Mouse (Mus musculus) gastrocnemius, adult 18-20 months (tissue): Measurements from ENCODE around the gene Hmgb3. TPM values are rescaled to one million over a fixed set of nuclear protein-coding genes. Genes with fewer than 3 reads are reported as not detected.
A peak's percentile ranks its signal among the peaks of the same experiment; 100 is the strongest.
"Not testable (repeated sequence)": the region's sequence is repeated elsewhere in the genome, so short reads cannot be mapped to it uniquely, and the experiment has no call there.

Source experiments
- DNase-seq: peaks from one replicate; pipeline ENCODE4 v3.0.0; 2021; ENCODE audit warnings: low spot score
- long read RNA-seq, 2 experiments: library from polyadenylated mRNA; stranded (forward); transcript quantifications; one replicate each; pipeline ENCODE4 v2.0.0; 2021
- total RNA-seq, 2 experiments: library from RNA; stranded (reverse); gene quantifications; 2 replicates each; pipeline ENCODE4 v1.2.3; 2021

Hmgb3 gene
- total RNA-seq, result 10 to 100 TPM in 1 of 2 experiments, 1 to 10 TPM in 1; 8.1 to 12.8 TPM
- long read RNA-seq, experiment 1, transcript Hmgb3-204 (5 exons, 1,743 nt), result minor isoform, 9 of 19 reads
- long read RNA-seq, experiment 1, transcript Hmgb3-202 (5 exons, 1,571 nt), result major isoform, 10 of 19 reads
- long read RNA-seq, experiment 1, partial matches to known transcripts, result 0 of 19 reads
- long read RNA-seq, experiment 1, other reads (novel, unspliced or antisense), result 0 of 19 reads
- long read RNA-seq, experiment 2, partial matches to known transcripts, result 0 of 7 reads
- long read RNA-seq, experiment 2, other reads (novel, unspliced or antisense), result 1 of 7 reads

GRCm38 (mm10) chrX:71555415-71556114 is at the start of gene Hmgb3:
Gene Hmgb3 (plus strand): TSS chrX:71555918.
- peak; percentile 64 for DNase-seq

GRCm38 (mm10) chrX:71506591-71506990 is 49.1 kb upstream of the Hmgb3 start:
- DNase-seq, result not testable (repeated sequence)

- DNase-seq, result no peak
Measured at GRCm38 (mm10) chrX:71519252-71519651, 36.5 kb upstream of the Hmgb3 start.

GRCm38 (mm10) chrX:71522889-71523288 is 32.8 kb upstream of the Hmgb3 start:
- no peak for DNase-seq

DNA sequence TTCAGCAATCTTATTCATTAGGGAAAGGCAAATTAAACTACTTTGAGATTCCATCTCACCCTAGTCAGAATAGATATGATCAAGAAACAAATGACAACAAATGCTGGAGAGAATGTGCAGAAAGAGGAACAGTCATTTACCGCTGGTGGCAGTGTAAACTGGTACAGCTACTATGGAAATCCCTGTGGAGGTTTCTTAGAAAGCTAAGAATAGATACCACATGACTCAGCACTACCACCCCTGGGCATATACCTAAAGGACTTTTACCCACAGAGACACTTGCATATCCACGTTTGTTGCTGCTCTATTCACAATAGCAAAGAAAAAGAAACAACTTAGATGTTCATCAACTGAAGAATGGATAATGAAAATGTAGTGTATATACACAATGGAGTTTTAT is 31.4 kb upstream of the Hmgb3 start:
- DNase-seq, result no peak

DNA sequence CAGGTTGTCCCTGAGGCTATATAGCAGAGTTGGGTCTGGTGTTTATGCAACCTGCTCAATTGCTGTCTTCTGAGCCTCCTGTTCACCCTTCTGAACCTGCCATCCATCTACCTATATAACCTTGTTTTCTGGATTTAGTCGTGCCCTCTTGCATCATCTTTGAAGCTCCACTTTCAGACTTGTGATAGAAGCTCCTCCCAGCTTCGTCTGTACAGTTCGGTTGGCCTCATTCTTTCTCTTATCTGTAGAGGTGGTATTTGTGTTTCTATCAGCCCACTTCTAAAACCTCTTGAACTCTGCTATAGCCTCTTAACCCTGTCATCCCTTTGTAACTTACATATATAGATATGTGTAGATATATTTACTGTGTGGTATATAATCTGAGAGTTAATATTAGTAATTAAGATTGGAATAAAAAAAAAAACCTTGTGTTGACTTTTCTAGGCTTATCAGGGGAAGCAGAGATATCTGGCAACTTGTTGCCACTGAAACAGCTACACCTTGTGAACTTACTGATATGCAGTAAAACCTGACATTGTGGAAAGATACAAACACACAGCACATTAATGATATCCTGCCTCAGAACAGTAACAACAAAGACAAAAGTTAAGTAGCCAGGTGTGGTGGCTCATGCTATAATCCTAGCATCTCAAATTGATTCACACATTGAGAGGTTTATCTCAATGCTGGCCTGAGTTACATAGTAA is 30.0 kb upstream of the Hmgb3 start:
- no peak for DNase-seq

DNA sequence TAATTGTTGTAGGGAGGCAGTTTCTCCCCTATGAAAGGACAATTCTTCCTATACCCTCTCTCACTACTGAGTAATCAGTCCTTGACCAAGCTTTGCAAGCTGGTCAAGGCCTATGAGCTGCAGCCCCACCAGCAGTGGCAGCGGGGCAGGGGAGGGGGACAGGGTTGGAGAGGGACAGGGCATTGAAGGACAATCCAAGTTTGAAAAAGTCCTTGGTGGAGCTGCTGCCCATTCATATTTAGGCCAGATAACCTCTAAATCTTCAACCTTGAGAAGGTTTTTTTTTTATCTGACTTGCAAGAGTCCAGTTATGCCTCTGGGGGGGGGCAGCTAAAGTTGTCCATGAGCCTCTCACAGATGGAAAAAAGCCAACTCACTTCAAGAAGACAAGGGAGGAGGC is 28.3 kb upstream of the Hmgb3 start:
- DNase-seq, result no peak

DNA sequence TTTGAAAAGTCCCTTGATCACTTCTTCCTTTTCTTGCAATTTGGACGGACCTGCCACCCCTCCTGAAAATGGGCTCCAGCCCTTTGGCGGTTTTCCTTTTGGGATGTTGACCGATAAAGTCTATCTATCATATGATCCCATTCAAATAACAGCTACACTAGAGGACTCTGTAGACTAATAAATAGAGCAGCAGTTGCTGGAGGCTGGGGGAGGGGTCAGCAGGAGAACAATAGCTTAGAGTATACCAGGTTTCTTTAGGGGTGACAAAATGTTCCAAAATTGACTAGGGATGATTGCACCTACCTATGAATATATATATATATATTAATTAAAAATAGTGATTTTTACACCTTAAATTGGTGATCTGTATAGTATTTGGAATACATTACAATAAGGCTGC is 27.6 kb upstream of the Hmgb3 start:
- DNase-seq, result no peak

GRCm38 (mm10) chrX:71528646-71529045 is 27.1 kb upstream of the Hmgb3 start:
- no peak for DNase-seq

- DNase-seq, result no peak
Measured at GRCm38 (mm10) chrX:71532635-71533034, 23.1 kb upstream of the Hmgb3 start.

- DNase-seq, result no peak
Measured at GRCm38 (mm10) chrX:71534102-71534501, 21.6 kb upstream of the Hmgb3 start.

DNA sequence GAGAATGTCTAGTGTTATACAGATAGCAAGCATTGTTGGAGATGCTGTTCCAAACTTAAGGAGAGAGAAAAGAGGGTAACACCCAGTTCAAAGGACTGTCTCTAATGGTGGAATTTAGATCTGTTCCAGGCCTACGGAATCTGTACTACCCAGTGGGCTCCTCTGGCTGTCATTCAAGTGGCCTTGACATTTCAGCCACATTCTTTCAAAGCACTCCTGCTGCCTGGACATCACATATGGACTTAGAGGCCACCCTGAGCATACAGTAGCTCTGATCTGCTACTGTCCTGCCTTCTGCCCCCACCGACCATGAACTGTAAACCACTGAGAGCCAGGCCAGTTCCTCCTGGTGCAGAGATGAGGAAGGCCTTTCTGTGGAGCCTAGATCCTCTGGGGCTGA is 17.9 kb upstream of the Hmgb3 start:
- DNase-seq, result no peak

DNA sequence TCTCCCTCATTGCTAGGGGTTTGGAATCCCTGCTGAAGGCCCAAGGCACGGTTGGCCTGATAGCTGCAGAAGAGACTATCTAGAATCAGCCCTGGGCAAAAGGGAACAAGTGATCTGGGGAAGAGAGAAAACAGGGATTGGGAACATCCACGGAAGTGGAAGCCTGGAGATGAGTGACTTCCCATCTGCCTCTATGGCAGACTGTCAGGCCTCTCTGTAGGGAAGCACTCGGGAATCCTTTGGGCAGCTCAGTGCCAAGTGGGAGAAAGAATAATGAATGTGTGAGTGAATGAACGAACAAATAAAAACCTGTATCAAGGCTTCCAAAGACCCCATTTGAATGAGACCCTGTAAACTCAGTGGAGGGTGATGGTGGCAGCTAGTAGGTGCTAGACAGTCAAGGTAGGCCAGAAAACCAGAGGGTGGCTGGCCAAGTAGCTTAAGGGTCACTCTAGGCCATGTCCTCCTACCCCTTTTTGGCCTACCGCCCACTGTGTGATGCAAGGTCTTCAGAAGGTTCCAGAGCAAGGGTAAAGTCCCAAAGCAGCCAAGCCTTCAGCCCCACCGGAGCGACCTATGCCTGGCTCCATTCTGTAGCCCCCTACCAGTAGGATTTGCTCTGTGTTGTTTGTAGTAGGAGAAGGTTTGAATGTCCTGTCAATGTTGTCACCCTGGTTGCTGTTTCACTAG is 14.8 kb upstream of the Hmgb3 start:
- DNase-seq, result no peak

GRCm38 (mm10) chrX:71544731-71545130 is 11.0 kb upstream of the Hmgb3 start:
- DNase-seq, result no peak

GRCm38 (mm10) chrX:71545163-71545562 is 10.6 kb upstream of the Hmgb3 start:
- no peak for DNase-seq

DNA sequence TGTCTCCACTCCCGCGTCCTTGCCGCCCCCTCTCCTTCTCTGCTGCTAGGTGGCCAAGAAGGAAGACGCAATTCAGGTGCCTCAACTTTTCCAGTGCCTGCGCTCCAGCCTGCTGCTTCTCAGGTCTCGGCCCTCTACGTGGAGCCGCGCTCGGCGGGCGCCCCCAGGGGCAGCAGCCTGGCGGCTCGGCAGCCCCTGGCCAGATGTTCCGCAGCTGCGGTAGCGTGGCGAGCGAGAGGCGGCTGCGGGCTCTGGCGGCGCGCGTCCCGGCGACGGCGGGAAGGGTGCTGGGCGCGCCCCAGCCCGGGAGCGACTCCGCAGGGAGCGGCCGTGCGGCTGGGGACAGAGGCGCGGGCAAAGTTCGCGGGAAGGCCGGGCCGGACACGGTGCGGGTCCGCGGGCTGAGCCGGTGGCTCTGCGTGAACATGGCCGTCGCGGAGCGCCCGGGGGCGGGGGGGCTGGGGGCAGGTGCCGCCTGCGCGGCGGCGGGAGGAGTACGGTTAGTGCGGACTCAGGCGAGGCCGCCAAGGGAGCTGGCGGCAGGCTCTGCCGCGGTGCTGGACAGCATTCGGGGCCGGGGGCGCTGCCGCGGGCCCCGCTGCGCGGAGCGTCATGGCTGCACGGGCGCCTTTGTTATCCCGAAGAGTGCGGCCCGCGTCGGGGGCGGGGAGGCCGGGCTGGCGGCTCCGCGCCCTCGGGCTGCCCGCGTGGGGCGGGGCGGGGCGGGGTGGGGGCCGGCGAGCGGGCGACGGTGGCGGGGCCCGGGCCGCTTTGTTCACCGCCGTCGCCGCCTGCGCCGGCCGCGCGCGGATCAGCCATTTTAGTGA is 610 bp downstream of the Hmgb3 start:
- no peak for DNase-seq

DNA sequence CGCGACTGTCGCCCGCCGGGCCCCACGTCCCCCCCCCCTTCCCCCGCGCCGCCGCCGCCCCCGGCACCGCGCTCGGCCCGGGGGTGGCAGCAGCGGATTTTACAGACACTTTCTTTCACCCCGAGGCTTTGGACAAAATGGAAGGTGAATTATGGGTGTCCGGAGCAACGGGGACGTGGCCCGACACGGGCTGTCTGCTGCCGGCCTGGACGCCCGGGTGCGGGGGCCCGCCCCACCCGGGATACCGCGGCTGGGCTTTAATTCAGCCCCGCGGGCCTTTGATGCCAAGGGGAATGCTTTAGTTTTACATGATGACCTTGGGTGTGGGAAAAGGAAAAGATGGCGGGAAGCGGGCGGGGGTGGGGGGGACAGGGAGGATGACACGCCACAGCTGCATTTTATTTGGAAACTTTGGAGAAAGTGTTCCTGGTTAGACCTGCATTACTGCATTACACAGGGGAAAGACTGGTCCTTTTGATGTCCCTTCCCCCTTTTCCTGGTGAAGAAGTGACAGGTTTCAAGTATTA is 1.3 kb downstream of the Hmgb3 start:
- DNase-seq, result no peak

- no peak for DNase-seq
Measured at GRCm38 (mm10) chrX:71559336-71559735, 3.6 kb downstream of the Hmgb3 start.

- DNase-seq, result no peak
Measured at GRCm38 (mm10) chrX:71560796-71561195, 5.1 kb downstream of the Hmgb3 start.

DNA sequence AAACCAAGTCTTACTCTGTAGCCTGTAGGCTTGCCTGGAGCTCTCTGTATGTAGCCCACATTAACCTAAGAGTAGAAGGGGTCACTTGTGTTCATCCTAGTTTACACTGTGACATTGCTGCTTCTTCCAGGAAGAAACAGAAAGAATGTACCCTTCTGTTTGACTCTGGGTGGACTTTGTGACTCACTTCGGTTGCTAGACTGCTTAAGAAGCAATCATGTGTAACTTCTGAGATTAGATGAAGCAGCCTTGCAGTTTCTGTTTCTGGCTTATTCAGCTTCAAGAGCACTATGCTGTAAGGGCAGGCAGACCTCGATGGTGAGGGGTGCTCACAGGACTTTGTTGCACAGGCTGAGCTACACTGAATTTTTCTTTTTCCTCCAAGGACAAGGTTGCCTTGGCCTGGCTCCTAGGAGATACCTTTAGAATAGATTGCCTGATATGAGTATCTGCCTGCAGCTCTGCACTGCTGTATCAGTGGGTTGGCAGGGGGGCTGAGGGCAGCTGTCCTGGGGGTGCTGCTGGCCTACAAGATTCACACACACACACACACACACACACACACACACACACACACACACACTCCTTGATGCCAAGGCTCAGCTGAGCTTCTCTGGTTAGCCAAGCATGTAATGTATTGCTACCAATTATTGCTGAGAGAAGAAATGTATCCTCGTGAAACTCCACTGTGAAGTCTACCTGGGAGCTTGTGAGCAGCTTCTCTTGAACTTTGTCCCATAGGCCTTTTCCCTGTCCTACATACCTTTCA is 17.6 kb downstream of the Hmgb3 start:
- DNase-seq, result no peak
